Mouse (Mus musculus) frontal cortex, postnatal 36 days (tissue): Measurements from ENCODE around the gene Bpifb5.
"Not testable (repeated sequence)": the region's sequence is repeated elsewhere in the genome, so short reads cannot be mapped to it uniquely, and the experiment has no call there.

Experiments used
- DNase-seq, 2 experiments: peaks; one replicate each; pipeline ENCODE4 v3.0.0; 2022; ENCODE audit warnings: low spot score in 2 of 2

The Bpifb5 gene

GRCm38 (mm10) chr2:154240771-154241170 is 17.2 kb downstream of the Bpifb5 start:
- DNase-seq = no peak

GRCm38 (mm10) chr2:154242726-154243125 is 19.2 kb downstream of the Bpifb5 start:
- DNase-seq = not testable (repeated sequence)

GRCm38 (mm10) chr2:154243356-154244036 is 20.0 kb downstream of the Bpifb5 start:
- DNase-seq = peak; percentile 56 to 64

GRCm38 (mm10) chr2:154245322-154245721 is 21.8 kb downstream of the Bpifb5 start:
- no peak for DNase-seq

GRCm38 (mm10) chr2:154255254-154255653 is 31.7 kb downstream of the Bpifb5 start:
- DNase-seq = not testable (repeated sequence)

- DNase-seq = no peak
Measured at GRCm38 (mm10) chr2:154255770-154256169, 32.2 kb downstream of the Bpifb5 start.

- not testable (repeated sequence) for DNase-seq
Measured at GRCm38 (mm10) chr2:154257554-154257953, 34.0 kb downstream of the Bpifb5 start, which contains the start of gene Bpifb9a. Gene Bpifb9a (plus strand): TSS chr2:154257854.

- DNase-seq = not testable (repeated sequence)
Measured at GRCm38 (mm10) chr2:154264397-154264796, 40.9 kb downstream of the Bpifb5 start.
